Mouse (Mus musculus) testis, adult 2 months (tissue): ENCODE measurements around the gene Adh1. TPM values are rescaled to one million over a fixed set of nuclear protein-coding genes. Genes with fewer than 3 reads are reported as not detected.

Experiments
- H3K27ac ChIP-seq: fragments of 200-500 bp; 2 replicates; pipeline ENCODE4 v1.5.1; 2012; ENCODE audit warnings: low read depth, low read length; ENCODE audit not compliant: control insufficient read depth, insufficient read depth
- H3K27me3 ChIP-seq: fragments of 200-500 bp; 2 replicates; pipeline ENCODE4 v1.6.1; 2012; ENCODE audit warnings: mild to moderate bottlenecking, low read length, moderate library complexity; ENCODE audit not compliant: control insufficient read depth, insufficient read depth
- H3K36me3 ChIP-seq: fragments of 200-500 bp; 2 replicates; pipeline ENCODE4 v1.6.1; 2012; ENCODE audit warnings: mild to moderate bottlenecking, low read length; ENCODE audit not compliant: control insufficient read depth, insufficient read depth
- H3K4me1 ChIP-seq: fragments of 200-500 bp; 2 replicates; pipeline ENCODE4 v1.6.1; 2012; ENCODE audit warnings: low read length; ENCODE audit not compliant: control insufficient read depth, insufficient read depth
- H3K4me3 ChIP-seq: fragments of 200-500 bp; 2 replicates; pipeline ENCODE4 v1.5.1; 2012; ENCODE audit warnings: low read depth, mild to moderate bottlenecking, low read length, moderate library complexity, mixed read lengths; ENCODE audit not compliant: control insufficient read depth
- CTCF ChIP-seq: fragments of 200-500 bp; IDR thresholded peaks from 2 replicates; pipeline ENCODE4 v1.5.1; 2012; ENCODE audit warnings: low read depth, mild to moderate bottlenecking, inconsistent platforms, low read length, moderate library complexity; ENCODE audit not compliant: control insufficient read depth, insufficient read depth, insufficient replicate concordance
- POLR2A ChIP-seq: fragments of 200-500 bp; IDR thresholded peaks from 2 replicates; pipeline ENCODE4 v1.6.1; 2012; ENCODE audit warnings: low read depth, mild to moderate bottlenecking, inconsistent platforms, low read length, moderate library complexity; ENCODE audit not compliant: control insufficient read depth
- polyA plus RNA-seq: library from polyadenylated mRNA; depleted of rRNA; stranded (reverse); fragments of >200 nt; gene quantifications from 2 replicates; pipeline ENCODE4 v1.2.3, GENCODE M21; 2012; rRNA removed

Adh1 gene
- polyA plus RNA-seq, 1 experiment, result 6.5 TPM

GRCm38 (mm10) chr3:138333910-138334309 is 73.1 kb downstream of the Adh1 start:
- TF ChIP-seq POLR2A (no peak), CTCF (no peak)
- Histone ChIP-seq H3K36me3 (no peaks in the 10 kb centered on the region), H3K27ac (no peak overlapping the region), H3K4me3 (no peak overlapping the region), H3K27me3 (no peaks in the 10 kb centered on the region), H3K4me1 (no peaks in the 10 kb centered on the region)

DNA sequence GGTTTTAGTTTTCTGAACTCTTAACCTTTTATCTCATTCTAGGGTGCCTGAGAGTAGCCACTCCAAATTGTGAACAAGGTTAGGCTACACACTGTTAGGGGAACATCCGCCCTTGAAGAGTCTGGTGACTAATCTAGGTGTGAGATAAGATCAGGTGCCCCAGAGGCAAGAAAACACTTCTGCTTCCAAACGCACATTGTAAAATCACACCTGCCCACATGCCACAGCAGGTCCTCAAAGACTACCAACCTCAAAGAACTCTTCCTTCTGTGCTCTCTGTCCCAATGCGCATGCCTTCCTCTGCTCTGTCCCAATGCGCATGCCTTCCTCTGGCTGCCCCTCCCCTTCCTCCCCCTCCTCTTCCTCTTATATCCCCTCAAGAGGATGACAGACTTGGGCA is 73.5 kb downstream of the Adh1 start:
- no peak for TF ChIP-seq POLR2A
- TF ChIP-seq CTCF, result no peak
- Histone ChIP-seq H3K4me1 (no peaks in the 10 kb centered on the region), H3K36me3 (no peaks in the 10 kb centered on the region), H3K27ac (no peak overlapping the region), H3K27me3 (no peaks in the 10 kb centered on the region), H3K4me3 (no peak overlapping the region)

- Histone ChIP-seq H3K27me3 (no peaks in the 10 kb centered on the region), H3K36me3 (no peaks in the 10 kb centered on the region), H3K27ac (no peak overlapping the region), H3K4me1 (no peaks in the 10 kb centered on the region), H3K4me3 (no peak overlapping the region)
- TF ChIP-seq POLR2A (no peak), CTCF (no peak)
These were observed 74.8 kb downstream of the Adh1 start for GRCm38 (mm10) chr3:138335566-138335965.

DNA sequence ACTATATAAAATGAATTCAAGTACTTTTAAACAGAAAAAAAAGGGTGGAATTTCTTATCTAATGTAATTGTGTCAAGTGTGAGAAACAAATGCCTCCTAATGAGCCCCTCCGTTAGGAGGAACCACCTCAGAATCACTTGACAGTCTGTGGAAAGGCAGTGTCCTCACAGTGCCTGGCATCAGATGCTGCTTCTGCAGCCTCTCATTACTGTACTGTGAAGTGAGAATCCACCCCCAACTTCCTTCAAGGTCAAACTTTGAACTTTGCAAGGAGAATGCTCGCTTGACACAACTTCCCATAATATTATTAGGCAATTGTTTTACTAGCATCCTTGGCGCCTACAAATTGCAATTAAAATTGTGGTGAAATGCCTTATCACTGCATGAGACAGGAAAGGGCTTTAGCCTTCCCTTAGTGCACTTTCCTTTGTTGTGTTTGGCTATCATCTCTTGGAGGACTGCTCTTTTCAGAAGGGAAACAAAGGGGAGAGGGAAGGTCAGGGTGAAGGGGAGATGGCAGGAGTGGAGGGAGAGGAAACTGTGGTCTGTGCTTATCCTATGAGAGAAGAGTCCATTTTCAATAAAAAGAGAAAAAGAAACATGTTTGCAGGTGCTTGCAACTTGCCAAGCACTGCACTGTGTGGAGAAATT is 75.4 kb downstream of the Adh1 start:
- no peaks in the 10 kb centered on the region for H3K27me3 ChIP-seq
- TF ChIP-seq CTCF (no peak), POLR2A (no peak)

More for the DNA sequence above, 75.4 kb downstream of the Adh1 start:
- Histone ChIP-seq H3K27ac (no peak overlapping the region), H3K4me1 (no peaks in the 10 kb centered on the region), H3K36me3 (no peaks in the 10 kb centered on the region), H3K4me3 (no peak overlapping the region)

Other genes with a start within 250 kb of the Adh1 start
- gene 1110002E22Rik, start 195.9 kb upstream of the Adh1 start, polyA plus RNA-seq, result 0.01 TPM in 1 of 2 replicates, not detected in the other
- not detected in 2 replicates for gene Gm5105, start 193.6 kb upstream of the Adh1 start, polyA plus RNA-seq
- 36.2 and 37.1 TPM in 2 replicates for gene Trmt10a, start 117.5 kb upstream of the Adh1 start, polyA plus RNA-seq
- gene Mttp, start 116.0 kb upstream of the Adh1 start, polyA plus RNA-seq, result 8.2 and 10.9 TPM in 2 replicates
- gene 4930579F01Rik, start 67.2 kb upstream of the Adh1 start, polyA plus RNA-seq, result 93.6 and 96.6 TPM in 2 replicates
- gene Adh7, start 43.2 kb upstream of the Adh1 start, polyA plus RNA-seq, result 4.7 and 4.8 TPM in 2 replicates
- not detected in 2 replicates for gene Adh6a, start 52.3 kb downstream of the Adh1 start, polyA plus RNA-seq
- gene Adh6b, start 80.8 kb downstream of the Adh1 start, polyA plus RNA-seq, result 0.05 and 0.17 TPM in 2 replicates
- gene Adh4, start 154.5 kb downstream of the Adh1 start, polyA plus RNA-seq, result 8.4 and 9.8 TPM in 2 replicates
- gene Adh5, start 182.1 kb downstream of the Adh1 start, polyA plus RNA-seq, result 19.2 and 19.3 TPM in 2 replicates
- gene Metap1, start 228.5 kb downstream of the Adh1 start, polyA plus RNA-seq, result 22.7 and 25.7 TPM in 2 replicates